Mouse (Mus musculus) MN1 (cell line): ENCODE data around the gene Adamts4.

Experiments used
- DNase-seq: peaks from one replicate; pipeline ENCODE4 v3.0.0-alpha.2; 2016; ENCODE audit warnings: low spot score

Gene Adamts4

DNA sequence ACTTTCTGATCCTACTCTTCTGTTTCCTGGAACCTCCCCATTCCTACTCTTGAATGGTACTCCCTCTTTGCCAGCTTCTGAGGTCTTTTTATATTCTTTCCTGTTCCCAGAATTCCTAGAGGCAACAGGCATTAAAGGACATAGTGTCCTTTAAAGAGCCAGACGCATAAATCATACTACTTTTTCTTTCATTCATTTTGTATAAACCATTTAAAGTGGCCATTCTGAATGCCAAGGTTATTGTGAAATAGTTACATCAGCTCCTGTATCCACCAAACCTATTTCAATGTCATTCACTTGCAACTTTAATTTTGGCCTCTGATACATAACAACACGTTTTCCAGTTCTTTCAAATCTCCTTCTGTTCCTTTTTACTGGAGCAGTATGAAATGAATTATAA, 59.1 kb downstream of the Adamts4 start:
- DNase-seq, result no peak
